Mouse (Mus musculus): Measurements from ENCODE around the gene Tcp11x2.

The Tcp11x2 gene

GRCm38 (mm10) chrX:135693633-135694032, at the start of gene Tcp11x2:
Gene Tcp11x2 (minus strand): TSS chrX:135693790.
- no peak for DNase-seq (ENCODE audit: low read depth, low spot score)

GRCm38 (mm10) chrX:135743056-135743355, 49.4 kb upstream of the Tcp11x2 start:
- DNase-seq (ENCODE audit: low read depth, low spot score) = no peak

GRCm38 (mm10) chrX:135742304-135743055, 48.9 kb upstream of the Tcp11x2 start, which contains the start of the genes Armcx5 and Gprasp1:
Gene Armcx5 (plus strand): TSS chrX:135742733.
Gene Gprasp1 (plus strand): TSS chrX:135742733.
- peak; percentile 89 for DNase-seq (ENCODE audit: low read depth, low spot score)

GRCm38 (mm10) chrX:135738730-135739520, 45.3 kb upstream of the Tcp11x2 start:
- DNase-seq (ENCODE audit: low read depth, low spot score) = no peak

- no peak for DNase-seq (ENCODE audit: low read depth, low spot score)
Observed at GRCm38 (mm10) chrX:135725161-135725560, 31.6 kb upstream of the Tcp11x2 start, which contains the start of gene Tmsb15a. Gene Tmsb15a (minus strand): TSS chrX:135725261.

- no peak for DNase-seq (ENCODE audit: low read depth, low spot score)
Observed at GRCm38 (mm10) chrX:135712845-135713244, 19.3 kb upstream of the Tcp11x2 start.

- DNase-seq (ENCODE audit: low read depth, low spot score) = no peak
Observed at GRCm38 (mm10) chrX:135704349-135704748, 10.8 kb upstream of the Tcp11x2 start.

GRCm38 (mm10) chrX:135703111-135703510, 9.5 kb upstream of the Tcp11x2 start:
- DNase-seq (ENCODE audit: low read depth, low spot score) = no peak

GRCm38 (mm10) chrX:135687802-135688201, 5.8 kb downstream of the Tcp11x2 start:
- no peak for DNase-seq (ENCODE audit: low read depth, low spot score)

- DNase-seq (ENCODE audit: low read depth, low spot score) = no peak
Observed at GRCm38 (mm10) chrX:135681858-135682257, 11.7 kb downstream of the Tcp11x2 start.

GRCm38 (mm10) chrX:135652173-135652772, 41.3 kb downstream of the Tcp11x2 start:
- peak; percentile 20 for DNase-seq (ENCODE audit: low read depth, low spot score)

GRCm38 (mm10) chrX:135627605-135628004, 66.0 kb downstream of the Tcp11x2 start, which contains the start of gene Prame:
Gene Prame (minus strand): TSS chrX:135627705.
- DNase-seq (ENCODE audit: low read depth, low spot score) = no peak
